Mouse (Mus musculus) lung, adult 2 months (tissue): Measurements from ENCODE around the gene Yeats2. TPM values are rescaled to one million over a fixed set of nuclear protein-coding genes. Genes with fewer than 3 reads are reported as not detected.

Experiments used
- DNase-seq: peaks from one replicate; pipeline ENCODE4 v3.0.0; 2022
- H3K4me1 ChIP-seq: fragments of 200-500 bp; 2 replicates; pipeline ENCODE4 v1.6.1; 2011; ENCODE audit warnings: low read length; ENCODE audit not compliant: control insufficient read depth, insufficient read depth
- H3K4me3 ChIP-seq: fragments of 200-500 bp; replicated peaks from 2 replicates; pipeline ENCODE3; 2011; ENCODE audit warnings: low read depth, mild to moderate bottlenecking, control low read depth, low read length; ENCODE audit errors: extremely low read depth
- CTCF ChIP-seq: fragments of 200-500 bp; IDR thresholded peaks from 2 replicates; pipeline ENCODE4 v1.5.1; 2011; ENCODE audit warnings: mild to moderate bottlenecking, low read length, control low read depth; ENCODE audit not compliant: insufficient read depth
- POLR2A ChIP-seq: fragments of 200-500 bp; IDR thresholded peaks from 2 replicates; pipeline ENCODE4 v1.6.1; 2011; ENCODE audit warnings: low read depth, mild to moderate bottlenecking, control low read depth, low read length, borderline replicate concordance; ENCODE audit errors: extremely low read depth
- WGBS: fragments of 180-500 bp; shearing (Covaris S2); methylation state at CpG from one replicate; pipeline ENCODE4 v1.1.7; 2018; 5-methylcytosine and 5-hydroxymethylcytosine counted together
- polyA plus RNA-seq: library from polyadenylated mRNA; depleted of rRNA; stranded (reverse); fragments of >200 nt; gene quantifications from 2 replicates; pipeline ENCODE4 v1.2.3, GENCODE M21; 2012; rRNA removed

The Yeats2 gene
- polyA plus RNA-seq, 1 experiment, result 26.4 TPM

- no peak for DNase-seq
- H3K4me1 ChIP-seq, result no peaks in the 10 kb centered on the region
- TF ChIP-seq POLR2A, result no peak
- no peak for TF ChIP-seq CTCF
- H3K4me3 ChIP-seq, result no peak overlapping the region
- 12% methylated on average over 3 of the region's 3 CpGs for WGBS
Measured at GRCm38 (mm10) chr16:20272994-20273393, 132.1 kb downstream of the Yeats2 start.

GRCm38 (mm10) chr16:20279395-20279794 lies 138.5 kb downstream of the Yeats2 start:
- no peak for DNase-seq
- 82% methylated on average over 5 of the region's 5 CpGs for WGBS
- TF ChIP-seq POLR2A (no peak), CTCF (no peak)

GRCm38 (mm10) chr16:20280238-20280637 lies 139.4 kb downstream of the Yeats2 start:
- WGBS, result 65% methylated on average over 4 of the region's 4 CpGs
- TF ChIP-seq CTCF, result no peak
- TF ChIP-seq POLR2A, result no peak
- Histone ChIP-seq H3K4me1 (no peaks in the 10 kb centered on the region), H3K4me3 (no peak overlapping the region)
- no peak for DNase-seq

More at GRCm38 (mm10) chr16:20279395-20279794, 138.5 kb downstream of the Yeats2 start:
- H3K4me3 ChIP-seq, result no peak overlapping the region
- H3K4me1 ChIP-seq, result no peaks in the 10 kb centered on the region

Other genes starting within 250 kb of the Yeats2 start
- 3.7 and 7.2 TPM in 2 replicates for gene Klhl6, start 158.0 kb upstream of the Yeats2 start, polyA plus RNA-seq
- gene Klhl24, start 43.5 kb upstream of the Yeats2 start, polyA plus RNA-seq, result 17.4 and 27.0 TPM in 2 replicates
- gene Map6d1, start 100.3 kb downstream of the Yeats2 start, polyA plus RNA-seq, result not detected in 2 replicates
- 30.5 and 41.4 TPM in 2 replicates for gene Parl, start 161.3 kb downstream of the Yeats2 start, polyA plus RNA-seq
- 3.5 and 4.4 TPM in 2 replicates for gene Cyp2ab1, start 184.3 kb downstream of the Yeats2 start, polyA plus RNA-seq